Mouse (Mus musculus) urinary bladder, postnatal 0 days (tissue): ENCODE results near the gene Wdr45b. TPM values are rescaled to one million over a fixed set of nuclear protein-coding genes. Genes with fewer than 3 reads are reported as not detected.

Experiments used
- microRNA-seq: library from miRNA; unstranded; fragments of <30 nt; microRNA quantifications from one replicate; pipeline ENCODE4, GENCODE M21; 2016
- polyA plus RNA-seq: library from polyadenylated mRNA; unstranded; fragments of >200 nt; fragmentation: Nextera tagmentation; extraction: Ambion mirVana; gene quantifications from 2 replicates; pipeline ENCODE4 v1.2.1, GENCODE M21; 2015

Wdr45b gene
- polyA plus RNA-seq, result 53.4 and 56.5 TPM in 2 replicates

GRCm38 (mm10) chr11:121354091-121354707, at the start of gene Wdr45b:
TSS of gene Wdr45b (minus strand) at chr11:121354445.

DNA sequence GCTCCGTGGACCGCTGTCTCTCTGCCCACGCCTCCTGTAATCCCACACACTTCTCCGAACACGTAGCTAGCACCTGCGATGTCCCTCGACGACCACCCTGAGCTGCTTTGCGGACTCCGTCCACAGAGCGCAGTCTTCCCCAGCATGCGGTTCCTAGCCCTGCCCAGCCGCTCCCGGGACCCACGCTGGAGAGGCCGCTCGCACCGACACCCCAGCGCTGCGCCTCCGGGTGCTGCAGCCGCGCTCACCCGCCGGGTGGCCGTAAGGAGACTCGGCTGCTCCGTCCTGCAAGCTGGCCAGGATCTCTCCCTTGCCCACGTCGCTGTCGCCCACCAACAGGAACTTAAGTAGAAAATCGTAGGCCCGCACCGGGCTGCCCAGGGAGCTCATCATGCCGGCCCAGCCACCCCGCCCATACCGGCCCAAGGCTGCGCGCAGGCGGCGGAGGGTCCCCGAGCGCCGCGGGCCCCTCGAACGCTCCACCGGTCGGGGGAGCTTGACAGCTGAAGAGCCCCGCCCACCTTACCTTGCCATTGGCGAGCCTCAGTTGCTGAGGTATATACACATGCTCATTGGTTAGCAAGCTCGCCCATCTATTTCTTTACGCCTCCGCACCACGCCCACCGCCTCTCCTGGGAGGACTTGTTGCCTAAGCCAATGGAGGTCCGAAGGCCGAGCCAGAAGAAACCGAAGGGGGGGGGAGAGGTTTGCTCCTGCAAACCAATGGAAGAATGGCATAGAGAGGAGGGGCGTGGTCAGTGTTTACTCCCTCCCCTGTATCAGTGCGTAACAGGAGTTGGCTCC, 33.7 kb upstream of the Wdr45b start, which contains the start of gene Rab40b:
Rab40b (minus strand) TSS at position 502 of the 804 bp plus-strand sequence.

Small RNA genes lying within 50 kb of the gene (microRNA-seq; reads per million reads assigned to microRNA genes)
- not detected for gene Mir7236

Other genes starting within 250 kb of the Wdr45b start
- gene Tex19.2, start 235.8 kb downstream of the Wdr45b start, polyA plus RNA-seq, result not detected in 2 replicates
- gene Tex19.1, start 208.3 kb downstream of the Wdr45b start, polyA plus RNA-seq, result 0.15 TPM in 1 of 2 replicates, not detected in the other
- not detected in 2 replicates for gene Uts2r, start 194.2 kb downstream of the Wdr45b start, polyA plus RNA-seq
- gene Hexdc, start 150.0 kb downstream of the Wdr45b start, polyA plus RNA-seq, result 5.7 and 5.8 TPM in 2 replicates
- 15.5 and 16.6 TPM in 2 replicates for gene Ogfod3, start 149.7 kb downstream of the Wdr45b start, polyA plus RNA-seq
- gene Cybc1, start 125.1 kb downstream of the Wdr45b start, polyA plus RNA-seq, result 32.2 and 34.3 TPM in 2 replicates
- 19.2 and 20.9 TPM in 2 replicates for gene Narf, start 117.2 kb downstream of the Wdr45b start, polyA plus RNA-seq
- gene Foxk2, start 94.5 kb downstream of the Wdr45b start, polyA plus RNA-seq, result 3.7 and 4.3 TPM in 2 replicates
- 5.2 and 5.8 TPM in 2 replicates for gene Rab40b, start 33.8 kb upstream of the Wdr45b start, polyA plus RNA-seq
- gene Fn3krp, start 67.0 kb upstream of the Wdr45b start, polyA plus RNA-seq, result 3.4 TPM in 2 replicates
- 0.11 TPM in 1 of 2 replicates, not detected in the other for gene Fn3k, start 80.5 kb upstream of the Wdr45b start, polyA plus RNA-seq
- gene Tbcd, start 97.5 kb upstream of the Wdr45b start, polyA plus RNA-seq, result 31.2 and 32.0 TPM in 2 replicates
- 7.0 and 8.5 TPM in 2 replicates for gene Zfp750, start 164.9 kb upstream of the Wdr45b start, polyA plus RNA-seq